In the genomic region with DNA sequence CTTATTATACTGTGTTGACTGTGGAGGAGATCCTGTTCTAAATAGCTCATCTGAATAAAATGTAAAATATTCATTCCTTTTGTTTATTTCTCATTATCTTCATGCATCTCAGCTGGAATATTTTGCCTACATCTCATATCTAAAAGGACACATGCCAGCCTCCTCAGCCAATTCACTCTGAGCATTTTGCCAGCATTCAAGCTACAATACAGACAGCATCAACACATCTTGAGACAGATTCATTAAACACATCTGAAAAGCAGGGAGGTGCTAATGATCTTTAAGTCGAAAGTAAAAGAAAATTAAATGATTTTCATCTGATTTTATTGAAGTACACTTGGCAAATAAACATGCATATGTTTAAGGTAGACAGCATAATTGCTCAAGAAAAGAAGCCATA, we compare ENCODE assay signal across 41 mouse cellular contexts. TPM values are rescaled to one million over a fixed set of nuclear protein-coding genes. Genes with fewer than 3 reads are reported as not detected.
"Had no signal": no experiment of that assay in that cellular context is flagged by ENCODE, and none has a peak within 500 bp of the region (broad histone marks: within the 10 kb centered on the region; RNA-seq: fewer than 3 reads in every experiment).

No protein-coding gene starts in this region.

- H3K27me3 ChIP-seq: heart, embryonic 12.5 days; hindbrain, embryonic 13.5 days; hindbrain, embryonic 15.5 days; kidney, embryonic 15.5 days; limb, embryonic 13.5 days; limb, embryonic 15.5 days; liver, embryonic 12.5 days had no signal

- H3K27ac ChIP-seq: gastrocnemius, adult 2 months; heart, embryonic 10.5 days; hindbrain, embryonic 13.5 days; hindbrain, embryonic 15.5 days; hindbrain, postnatal 0 days; kidney, embryonic 15.5 days; kidney, postnatal 0 days; limb, embryonic 13.5 days; limb, embryonic 15.5 days; liver, embryonic 12.5 days; liver, embryonic 14.5 days had no signal

- H3K9ac ChIP-seq: heart, embryonic 12.5 days; hindbrain, embryonic 13.5 days; hindbrain, embryonic 15.5 days; kidney, embryonic 15.5 days; limb, embryonic 13.5 days; limb, embryonic 15.5 days; liver, embryonic 12.5 days; liver, embryonic 14.5 days had no signal

- H3K4me1 ChIP-seq: heart, embryonic 10.5 days; heart, embryonic 12.5 days; hindbrain, embryonic 13.5 days; hindbrain, embryonic 15.5 days; kidney, embryonic 15.5 days; limb, embryonic 13.5 days; limb, embryonic 15.5 days; liver, embryonic 12.5 days had no signal

- H3K4me2 ChIP-seq: heart, embryonic 12.5 days; hindbrain, embryonic 13.5 days; hindbrain, embryonic 15.5 days; kidney, embryonic 15.5 days; limb, embryonic 13.5 days; limb, embryonic 15.5 days; liver, embryonic 12.5 days had no signal

- H3K36me3 ChIP-seq: heart, embryonic 10.5 days; heart, embryonic 12.5 days; hindbrain, embryonic 13.5 days; hindbrain, embryonic 15.5 days; kidney, embryonic 15.5 days; limb, embryonic 13.5 days; limb, embryonic 15.5 days; liver, embryonic 12.5 days had no signal

- H3K9me3 ChIP-seq: heart, embryonic 10.5 days; heart, embryonic 12.5 days; hindbrain, embryonic 13.5 days; hindbrain, embryonic 15.5 days; kidney, embryonic 15.5 days; limb, embryonic 13.5 days; limb, embryonic 15.5 days; liver, embryonic 12.5 days had no signal

- H3K4me3 ChIP-seq: gastrocnemius, adult 2 months; heart, embryonic 10.5 days; heart, embryonic 12.5 days; hindbrain, embryonic 13.5 days; hindbrain, embryonic 15.5 days; kidney, embryonic 15.5 days; limb, embryonic 13.5 days; limb, embryonic 15.5 days; liver, embryonic 12.5 days had no signal

- DNase-seq: gastrocnemius, adult 2 months; gastrocnemius, postnatal 10 days; gastrocnemius, postnatal 25 days; heart, adult 18-20 months; heart, postnatal 10 days; heart, postnatal 36 days; kidney, adult 11 months; kidney, adult 2 months; kidney, adult 9 months; kidney, postnatal 14 days; kidney, postnatal 36 days; layer of hippocampus, adult 9-11 months; layer of hippocampus, postnatal 36 days; left cerebral cortex, postnatal 4 days had no signal

- ATAC-seq: hindbrain, postnatal 0 days; intestine, embryonic 16.5 days; liver, embryonic 12.5 days had no signal

RNA-seq across cellular contexts. Expression of a gene that starts 48.2 kb away (rescaled TPM):
- total RNA-seq: granulocyte monocyte progenitor cell, adult 5-6 weeks; hematopoietic stem cell, adult 5-6 weeks; hindbrain, postnatal 0 days; layer of hippocampus, adult 18-20 months; layer of hippocampus, adult 8-10 months; layer of hippocampus, postnatal 14 days; layer of hippocampus, postnatal 36 days; left cerebral cortex, adult 18-20 months; left cerebral cortex, postnatal 10 days; left cerebral cortex, postnatal 4 days; liver, adult 2 months had no signal
- polyA plus RNA-seq: heart, embryonic 12.5 days; heart, embryonic 14.5 days; heart, embryonic 16.5 days; hindbrain, embryonic 11.5 days; hindbrain, embryonic 13.5 days; hindbrain, embryonic 15.5 days; hindbrain, postnatal 0 days; intestine, embryonic 14.5 days; intestine, embryonic 16.5 days; kidney, adult 2 months; kidney, embryonic 15.5 days; large intestine, adult 2 months; limb, embryonic 11.5 days; limb, embryonic 13.5 days; liver, adult 2 months; liver, embryonic 12.5 days; liver, embryonic 14.5 days; liver, embryonic 16.5 days had no signal
